Mouse (Mus musculus) heart, adult 2 months (tissue): Measurements from ENCODE around the gene Msgn1.

Source experiments
- CTCF ChIP-seq: fragments of 200-600 bp; IDR thresholded peaks from 2 replicates; pipeline ENCODE4 v1.8.1; 2022; ENCODE audit warnings: antibody characterized with exemption, mild to moderate bottlenecking, moderate library complexity
- POLR2A ChIP-seq: fragments of 200-500 bp; IDR thresholded peaks from 2 replicates; pipeline ENCODE4 v1.6.1; 2011; ENCODE audit warnings: mild to moderate bottlenecking, low read depth, low read length, control low read depth; ENCODE audit not compliant: insufficient read depth

DNA sequence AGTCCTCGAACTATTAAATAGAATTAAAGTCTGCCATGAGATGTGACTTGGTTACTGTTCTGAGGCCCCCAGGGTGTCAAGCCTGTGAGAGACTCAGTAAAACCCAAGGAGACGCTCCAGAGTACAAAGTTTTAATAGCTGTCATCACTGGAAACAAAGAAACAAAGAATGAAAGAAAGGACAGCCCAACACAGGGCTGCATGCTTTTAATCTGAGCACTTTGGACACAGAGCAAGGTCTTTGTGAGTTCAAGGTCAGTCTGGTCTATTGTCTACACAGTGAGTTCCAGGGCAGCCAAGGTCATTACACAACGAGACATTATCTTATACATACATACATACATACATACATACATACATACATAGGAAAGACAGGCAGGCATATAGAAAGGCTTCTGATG lies 7.7 kb upstream of the Msgn1 start:
- TF ChIP-seq CTCF (no peak), POLR2A (no peak)
